Mouse (Mus musculus) cerebellum, adult 11-12 months (tissue): ENCODE data around the gene Thap8.
"Not testable (repeated sequence)": the region's sequence is repeated elsewhere in the genome, so short reads cannot be mapped to it uniquely, and the experiment has no call there.

ENCODE experiments used
- DNase-seq: peaks from one replicate; pipeline ENCODE4 v3.0.0; 2022

The Thap8 gene

GRCm38 (mm10) chr7:30279951-30280669 is at the start of gene Thap8, which contains the start of gene Wdr62:
Gene Thap8, plus strand, starts transcription at chr7:30280094.
Gene Wdr62, minus strand, starts transcription at chr7:30280419.
- DNase-seq, result peak; percentile 90

- no peak for DNase-seq
Observed at GRCm38 (mm10) chr7:30231328-30231668, 48.6 kb upstream of the Thap8 start.

- DNase-seq, result peak; percentile 100
Observed at GRCm38 (mm10) chr7:30231669-30232454, 48.0 kb upstream of the Thap8 start, which contains the start of the genes Polr2i and Tbcb. Gene Polr2i, plus strand, starts transcription at chr7:30231948. Gene Tbcb, minus strand, starts transcription at chr7:30232272.

- DNase-seq, result peak; percentile 78
Observed at GRCm38 (mm10) chr7:30232631-30233148, 47.2 kb upstream of the Thap8 start.

GRCm38 (mm10) chr7:30233387-30233786 is 46.5 kb upstream of the Thap8 start:
- DNase-seq, result peak; percentile 69

- DNase-seq, result peak; percentile 49
Observed at GRCm38 (mm10) chr7:30234276-30234858, 45.5 kb upstream of the Thap8 start.

GRCm38 (mm10) chr7:30235091-30235490 is 44.8 kb upstream of the Thap8 start:
- DNase-seq, result no peak

GRCm38 (mm10) chr7:30235625-30236024 is 44.3 kb upstream of the Thap8 start, which contains the start of gene Ovol3:
Gene Ovol3, minus strand, starts transcription at chr7:30235725.
- no peak for DNase-seq

GRCm38 (mm10) chr7:30237374-30237773 is 42.5 kb upstream of the Thap8 start:
- DNase-seq, result not testable (repeated sequence)

- no peak for DNase-seq
Observed at GRCm38 (mm10) chr7:30251956-30252954, 27.6 kb upstream of the Thap8 start.

GRCm38 (mm10) chr7:30265041-30265440 is 14.9 kb upstream of the Thap8 start:
- DNase-seq, result no peak

- DNase-seq, result no peak
Observed at GRCm38 (mm10) chr7:30265531-30265930, 14.4 kb upstream of the Thap8 start.

GRCm38 (mm10) chr7:30265935-30266334 is 14.0 kb upstream of the Thap8 start:
- DNase-seq, result no peak

- DNase-seq, result no peak
Observed at GRCm38 (mm10) chr7:30266780-30267179, 13.1 kb upstream of the Thap8 start.

GRCm38 (mm10) chr7:30269641-30270040 is 10.3 kb upstream of the Thap8 start:
- DNase-seq, result no peak

GRCm38 (mm10) chr7:30274383-30274782 is 5.5 kb upstream of the Thap8 start:
- DNase-seq, result no peak

GRCm38 (mm10) chr7:30278911-30279310 is 983 bp upstream of the Thap8 start:
- no peak for DNase-seq

GRCm38 (mm10) chr7:30279536-30279935 is 358 bp upstream of the Thap8 start:
- DNase-seq, result no peak

GRCm38 (mm10) chr7:30280670-30281138 is 810 bp downstream of the Thap8 start:
- DNase-seq, result peak; percentile 91

GRCm38 (mm10) chr7:30281522-30281921 is 1.6 kb downstream of the Thap8 start:
- peak; percentile 26 for DNase-seq

- peak; percentile 17 for DNase-seq
Observed at GRCm38 (mm10) chr7:30282740-30283139, 2.8 kb downstream of the Thap8 start.
